Mouse (Mus musculus): Measurements from ENCODE around the gene Hic1.

DNA sequence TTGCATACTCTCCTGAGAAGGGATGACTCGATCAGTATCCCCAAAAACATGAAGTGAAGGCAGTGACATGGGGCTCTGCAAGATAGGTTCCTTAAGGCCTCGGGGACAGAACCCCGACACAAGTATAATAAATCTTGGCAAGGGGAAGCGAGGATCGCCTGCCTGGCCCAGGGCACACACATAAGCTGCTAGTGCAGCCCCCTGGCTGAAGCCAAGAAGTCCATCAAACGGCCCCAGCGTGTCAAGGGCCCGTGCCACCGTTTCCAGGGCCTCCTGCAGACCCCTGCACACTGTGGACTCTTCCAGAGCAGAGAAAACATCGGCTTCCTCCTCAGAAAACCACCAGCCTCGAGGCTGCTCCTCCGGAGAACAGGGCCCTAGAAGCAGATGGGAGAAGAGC, 8.7 kb upstream of the Hic1 start:
- no peak for TF ChIP-seq CTCF (IDR thresholded peaks at IDR 0.05; ENCODE audit: low read depth)
- TF ChIP-seq EP300 (IDR thresholded peaks at IDR 0.05; ENCODE audit: low read depth) = no peak
